Mouse (Mus musculus) midbrain, embryonic 16.5 days (tissue): Measurements from ENCODE around the gene Mgat4a. TPM values are rescaled to one million over a fixed set of nuclear protein-coding genes. Genes with fewer than 3 reads are reported as not detected.

ENCODE experiments used
- ATAC-seq: fragments of 200-750 bp; cut with Nextera tagmentation; 2 replicates; pipeline ENCODE4 v1.8.0; 2017; ENCODE audit warnings: moderate TSS enrichment
- H3K27ac ChIP-seq: fragments of 300-500 bp; sonication (generic); 2 replicates; pipeline ENCODE4 v1.5.1; 2014; ENCODE audit warnings: mild to moderate bottlenecking, low read length, mixed read lengths
- H3K27me3 ChIP-seq: fragments of 300-500 bp; sonication (generic); 2 replicates; pipeline ENCODE4 v1.6.1; 2014; ENCODE audit warnings: low read depth, low read length, mixed read lengths; ENCODE audit not compliant: control insufficient read depth, insufficient read depth
- H3K36me3 ChIP-seq: fragments of 300-500 bp; sonication (generic); 2 replicates; pipeline ENCODE4 v1.6.1; 2014; ENCODE audit warnings: mild to moderate bottlenecking, low read length, moderate library complexity, mixed read lengths; ENCODE audit not compliant: control insufficient read depth, insufficient read depth
- H3K4me1 ChIP-seq: fragments of 300-500 bp; sonication (generic); 2 replicates; pipeline ENCODE4 v1.6.1; 2014; ENCODE audit warnings: mild to moderate bottlenecking, low read length, mixed read lengths; ENCODE audit not compliant: control insufficient read depth, insufficient read depth
- H3K4me2 ChIP-seq: fragments of 300-500 bp; sonication (generic); 2 replicates; pipeline ENCODE4 v1.6.1; 2014; ENCODE audit warnings: mild to moderate bottlenecking, low read length, mixed read lengths
- H3K4me3 ChIP-seq: fragments of 300-500 bp; sonication (generic); 2 replicates; pipeline ENCODE4 v1.5.1; 2014; ENCODE audit warnings: low read depth, mild to moderate bottlenecking, low read length, moderate library complexity, mixed read lengths
- H3K9ac ChIP-seq: fragments of 300-500 bp; sonication (generic); 2 replicates; pipeline ENCODE4 v1.6.1; 2014; ENCODE audit warnings: low read depth, low read length, mixed read lengths
- H3K9me3 ChIP-seq: fragments of 300-500 bp; sonication (generic); replicated peaks from 2 replicates; pipeline ENCODE4 v1.6.1; 2014; ENCODE audit warnings: mild to moderate bottlenecking, low read length, mixed read lengths; ENCODE audit not compliant: control insufficient read depth, poor library complexity, severe bottlenecking
- WGBS: fragments of 180-500 bp; shearing (Covaris S2); extraction: QIAGEN DNeasy Blood & Tissue Kit; methylation state at CpG from one replicate; pipeline ENCODE4 v1.1.7; 2014; 5-methylcytosine and 5-hydroxymethylcytosine counted together
- polyA plus RNA-seq: library from polyadenylated mRNA; unstranded; fragments of >200 nt; fragmentation: Nextera tagmentation; extraction: Ambion mirVana; gene quantifications from 2 replicates; pipeline ENCODE4 v1.2.1, GENCODE M21; 2015

The Mgat4a gene
- polyA plus RNA-seq, 1 experiment from 2014 or later = 11.7 TPM

- Histone ChIP-seq H3K27ac (no peak overlapping the region), H3K9ac (no peak overlapping the region), H3K9me3 (no peaks in the 10 kb centered on the region), H3K4me2 (no peak overlapping the region), H3K4me1 (0 out of 2 replicates have a peak, but pooled peaks cover 2% of the 10 kb centered on the region), H3K36me3 (no peaks in the 10 kb centered on the region), H3K4me3 (no peak overlapping the region), H3K27me3 (no peaks in the 10 kb centered on the region)
- no peak for ATAC-seq
- 72% methylated on average over 9 of the region's 9 CpGs for WGBS
Measured at GRCm38 (mm10) chr1:37479074-37479473, 61.7 kb downstream of the Mgat4a start.

GRCm38 (mm10) chr1:37478416-37478815 lies 62.4 kb downstream of the Mgat4a start:
- Histone ChIP-seq H3K4me2 (no peak overlapping the region), H3K9me3 (no peaks in the 10 kb centered on the region), H3K9ac (no peak overlapping the region), H3K27me3 (no peaks in the 10 kb centered on the region), H3K27ac (no peak overlapping the region), H3K36me3 (no peaks in the 10 kb centered on the region), H3K4me3 (no peak overlapping the region), H3K4me1 (0 out of 2 replicates have a peak, but pooled peaks cover 2% of the 10 kb centered on the region)
- no peak for ATAC-seq
- 69% methylated on average over 7 of the region's 7 CpGs for WGBS

- 76% methylated on average over 5 of the region's 5 CpGs for WGBS
- Histone ChIP-seq H3K9ac (no peak overlapping the region), H3K27me3 (no peaks in the 10 kb centered on the region), H3K4me3 (no peak overlapping the region), H3K4me1 (0 out of 2 replicates have a peak, but pooled peaks cover 2% of the 10 kb centered on the region), H3K27ac (no peak overlapping the region), H3K36me3 (no peaks in the 10 kb centered on the region), H3K9me3 (no peaks in the 10 kb centered on the region), H3K4me2 (no peak overlapping the region)
- ATAC-seq = no peak
Measured at GRCm38 (mm10) chr1:37477928-37478327, 62.9 kb downstream of the Mgat4a start.

- Histone ChIP-seq H3K4me3 (no peak overlapping the region), H3K4me2 (no peak overlapping the region), H3K27me3 (no peaks in the 10 kb centered on the region), H3K9ac (no peak overlapping the region), H3K4me1 (0 out of 2 replicates have a peak, but pooled peaks cover 2% of the 10 kb centered on the region), H3K9me3 (no peaks in the 10 kb centered on the region), H3K36me3 (no peaks in the 10 kb centered on the region), H3K27ac (no peak overlapping the region)
- WGBS = 94% methylated on average over 5 of the region's 5 CpGs
- no peak for ATAC-seq
Measured at GRCm38 (mm10) chr1:37477250-37477649, 63.6 kb downstream of the Mgat4a start.

- H3K36me3 ChIP-seq = no peaks in the 10 kb centered on the region
- ATAC-seq = no peak
- no peak overlapping the region for H3K4me2 ChIP-seq
- 0 out of 2 replicates have a peak, but pooled peaks cover 2% of the 10 kb centered on the region for H3K4me1 ChIP-seq
- WGBS = 89% methylated on average over 3 of the region's 3 CpGs
- H3K27me3 ChIP-seq = no peaks in the 10 kb centered on the region
- no peak overlapping the region for H3K9ac ChIP-seq
- H3K27ac ChIP-seq = no peak overlapping the region
- H3K4me3 ChIP-seq = no peak overlapping the region
- no peaks in the 10 kb centered on the region for H3K9me3 ChIP-seq
Measured at GRCm38 (mm10) chr1:37475312-37475711, 65.5 kb downstream of the Mgat4a start.

GRCm38 (mm10) chr1:37474634-37475190 lies 66.1 kb downstream of the Mgat4a start:
- WGBS = 95% methylated on average over 6 of the region's 6 CpGs
- no peak for ATAC-seq

GRCm38 (mm10) chr1:37474046-37474445 lies 66.8 kb downstream of the Mgat4a start:
- H3K4me2 ChIP-seq = no peak overlapping the region
- H3K27me3 ChIP-seq = no peaks in the 10 kb centered on the region
- H3K4me1 ChIP-seq = 0 out of 2 replicates have a peak, but pooled peaks cover 2% of the 10 kb centered on the region
- no peak overlapping the region for H3K9ac ChIP-seq
- ATAC-seq = no peak
- WGBS = 79% methylated on average over 8 of the region's 8 CpGs
- H3K9me3 ChIP-seq = no peaks in the 10 kb centered on the region
- H3K4me3 ChIP-seq = no peak overlapping the region
- H3K27ac ChIP-seq = no peak overlapping the region
- no peaks in the 10 kb centered on the region for H3K36me3 ChIP-seq

More at GRCm38 (mm10) chr1:37474634-37475190, 66.1 kb downstream of the Mgat4a start:
- H3K4me1 ChIP-seq = 0 out of 2 replicates have a peak, but pooled peaks cover 2% of the 10 kb centered on the region
- no peak overlapping the region for H3K9ac ChIP-seq
- H3K4me3 ChIP-seq = no peak overlapping the region
- H3K27ac ChIP-seq = no peak overlapping the region
- H3K4me2 ChIP-seq = no peak overlapping the region
- no peaks in the 10 kb centered on the region for H3K36me3 ChIP-seq
- no peaks in the 10 kb centered on the region for H3K9me3 ChIP-seq
- no peaks in the 10 kb centered on the region for H3K27me3 ChIP-seq

GRCm38 (mm10) chr1:37473251-37473650 lies 67.6 kb downstream of the Mgat4a start:
- ATAC-seq = no peak
- 90% methylated on average over 10 of the region's 10 CpGs for WGBS
- no peaks in the 10 kb centered on the region for H3K4me1 ChIP-seq
- no peaks in the 10 kb centered on the region for H3K27me3 ChIP-seq
- H3K4me2 ChIP-seq = no peak overlapping the region
- no peaks in the 10 kb centered on the region for H3K36me3 ChIP-seq
- no peak overlapping the region for H3K9ac ChIP-seq
- H3K4me3 ChIP-seq = no peak overlapping the region
- no peaks in the 10 kb centered on the region for H3K9me3 ChIP-seq
- no peak overlapping the region for H3K27ac ChIP-seq

GRCm38 (mm10) chr1:37471179-37472148 lies 69.4 kb downstream of the Mgat4a start:
- H3K4me2 ChIP-seq = no peak overlapping the region
- 83% methylated on average over 6 of the region's 6 CpGs for WGBS

More at GRCm38 (mm10) chr1:37471179-37472148, 69.4 kb downstream of the Mgat4a start:
- H3K9me3 ChIP-seq = no peaks in the 10 kb centered on the region
- H3K9ac ChIP-seq = no peak overlapping the region
- no peaks in the 10 kb centered on the region for H3K27me3 ChIP-seq
- ATAC-seq = no peak
- no peak overlapping the region for H3K4me3 ChIP-seq
- H3K27ac ChIP-seq = no peak overlapping the region
- H3K4me1 ChIP-seq = no peaks in the 10 kb centered on the region
- no peaks in the 10 kb centered on the region for H3K36me3 ChIP-seq
